ENCODE assay signal across 20 mouse cellular contexts in genomic region chr19:3839686-3840085, GRCm38 (mm10). TPM values are rescaled to one million over a fixed set of nuclear protein-coding genes. Genes with fewer than 3 reads are reported as not detected.
DNase-seq lines count a peak whose midpoint lies in the region; ATAC-seq and TF ChIP-seq lines count a peak whose summit lies in the region.
"Had no signal": no experiment of that assay in that cellular context is flagged by ENCODE, and none has a peak within 500 bp of the region (broad histone marks: within the 10 kb centered on the region; RNA-seq: fewer than 3 reads in every experiment).

No protein-coding gene starts in this region.

- H3K27ac ChIP-seq in kidney, postnatal 0 days = 0 out of 2 replicates have a peak overlapping the region, but pooled peaks have one; percentile 0
- H3K27ac ChIP-seq in midbrain, embryonic 11.5 days (ENCODE audit: low read depth, low read length) = no peak overlapping the region
- no peak overlapping the region for H3K27ac ChIP-seq in midbrain, embryonic 15.5 days
- H3K27ac ChIP-seq: embryonic facial prominence, embryonic 13.5 days; forebrain, embryonic 10.5 days; liver, embryonic 14.5 days; macrophage; midbrain, embryonic 10.5 days; neural tube, embryonic 13.5 days had no signal

- no peak for ATAC-seq in kidney, postnatal 0 days (replicated peaks; ENCODE audit: low FRiP score, low read depth)
- no peak for ATAC-seq in midbrain, embryonic 11.5 days (ENCODE audit: low FRiP score)
- no peak for ATAC-seq in midbrain, embryonic 15.5 days (replicated peaks)
- ATAC-seq: forebrain, postnatal 0 days; hindbrain, embryonic 16.5 days had no signal

- H3K4me3 ChIP-seq in kidney, postnatal 0 days (replicated peaks; ENCODE audit: low read depth, low read length) = no peak overlapping the region
- H3K4me3 ChIP-seq in midbrain, embryonic 11.5 days (ENCODE audit: low read depth, low read length) = no peak overlapping the region
- H3K4me3 ChIP-seq in midbrain, embryonic 15.5 days = no peak overlapping the region
- H3K4me3 ChIP-seq: embryonic facial prominence, embryonic 13.5 days; forebrain, embryonic 10.5 days; midbrain, embryonic 10.5 days; neural tube, embryonic 13.5 days had no signal

- intact Hi-C loops in left cerebral cortex, postnatal 36 days (cut with DNase I) = no loop called here

- 17% methylated on average over 2 of the region's 2 CpGs for WGBS in kidney, postnatal 0 days
- 83% methylated on average over 2 of the region's 2 CpGs for WGBS in midbrain, embryonic 11.5 days
- 65% methylated on average over 2 of the region's 2 CpGs for WGBS in midbrain, embryonic 15.5 days

- H3K9me3 ChIP-seq in kidney, postnatal 0 days (replicated peaks; ENCODE audit: low read length) = no peaks in the 10 kb centered on the region
- no peaks in the 10 kb centered on the region for H3K9me3 ChIP-seq in midbrain, embryonic 11.5 days (ENCODE audit: control insufficient read depth, low read length)
- no peaks in the 10 kb centered on the region for H3K9me3 ChIP-seq in midbrain, embryonic 15.5 days
- H3K9me3 ChIP-seq: embryonic facial prominence, embryonic 13.5 days; forebrain, embryonic 10.5 days; G1E; midbrain, embryonic 10.5 days; neural tube, embryonic 13.5 days had no signal

- H3K27me3 ChIP-seq in kidney, postnatal 0 days (ENCODE audit: insufficient read depth, low read length) = no peaks in the 10 kb centered on the region
- H3K27me3 ChIP-seq in midbrain, embryonic 11.5 days (ENCODE audit: control insufficient read depth, insufficient read depth, low read length) = no peaks in the 10 kb centered on the region
- H3K27me3 ChIP-seq in midbrain, embryonic 15.5 days (replicated peaks) = no peaks in the 10 kb centered on the region
- H3K27me3 ChIP-seq: embryonic facial prominence, embryonic 13.5 days; neural tube, embryonic 13.5 days had no signal

- no peak for DNase-seq in kidney, postnatal 0 days (ENCODE audit: low spot score)
- DNase-seq in kidney, postnatal 36 days = no peak
- DNase-seq in midbrain, embryonic 11.5 days (ENCODE audit: low spot score, missing footprints) = peak; percentile 76
- DNase-seq in fat pad, adult 2 months (ENCODE audit: extremely low read depth, low read depth, low spot score) = peak; percentile 55
- no peak for DNase-seq in left cerebral cortex, postnatal 36 days (ENCODE audit: low spot score in 2 of 2)
- no peak for DNase-seq in embryo, embryonic 10 days (ENCODE audit: low spot score)
- DNase-seq: cerebellum, adult 2 months; forebrain, postnatal 0 days; kidney, adult 18-20 months; kidney, postnatal 10 days; right cerebral cortex, adult 18-20 months had no signal

- H3K4me1 ChIP-seq in kidney, postnatal 0 days (replicated peaks; ENCODE audit: insufficient read depth, low read length) = no peaks in the 10 kb centered on the region
- no peaks in the 10 kb centered on the region for H3K4me1 ChIP-seq in midbrain, embryonic 11.5 days (ENCODE audit: control insufficient read depth, insufficient read depth, low read length)
- no peaks in the 10 kb centered on the region for H3K4me1 ChIP-seq in midbrain, embryonic 15.5 days
- H3K4me1 ChIP-seq: midbrain, embryonic 10.5 days; neural tube, embryonic 13.5 days had no signal

- no peak overlapping the region for H3K9ac ChIP-seq in kidney, postnatal 0 days (ENCODE audit: low read depth, low read length)
- H3K9ac ChIP-seq in midbrain, embryonic 11.5 days (ENCODE audit: low read length) = no peak overlapping the region
- no peak overlapping the region for H3K9ac ChIP-seq in midbrain, embryonic 15.5 days
- H3K9ac ChIP-seq: embryonic facial prominence, embryonic 13.5 days; forebrain, postnatal 0 days; liver, embryonic 14.5 days; neural tube, embryonic 13.5 days had no signal

- no peaks in the 10 kb centered on the region for H3K36me3 ChIP-seq in kidney, postnatal 0 days (ENCODE audit: insufficient read depth, low read length)
- no peaks in the 10 kb centered on the region for H3K36me3 ChIP-seq in midbrain, embryonic 11.5 days (ENCODE audit: control insufficient read depth, insufficient read depth, low read length)
- H3K36me3 ChIP-seq in midbrain, embryonic 15.5 days (replicated peaks) = no peaks in the 10 kb centered on the region
- H3K36me3 ChIP-seq: embryonic facial prominence, embryonic 13.5 days; forebrain, embryonic 10.5 days; G1E; midbrain, embryonic 10.5 days; neural tube, embryonic 13.5 days had no signal

- H3K4me2 ChIP-seq in kidney, postnatal 0 days (ENCODE audit: low read length) = no peak overlapping the region
- no peak overlapping the region for H3K4me2 ChIP-seq in midbrain, embryonic 11.5 days
- no peak overlapping the region for H3K4me2 ChIP-seq in midbrain, embryonic 15.5 days
- H3K4me2 ChIP-seq: embryonic facial prominence, embryonic 13.5 days; neural tube, embryonic 13.5 days had no signal

- no peak for TF ChIP-seq CTCF in kidney, postnatal 0 days (IDR thresholded peaks at IDR 0.05; ENCODE audit: low read depth)

RNA-seq across cellular contexts. Expression of gene Chka, which starts 11.9 kb away (rescaled TPM):
- polyA plus RNA-seq in kidney, postnatal 0 days (2015; fragmentation: Nextera tagmentation; extraction: Ambion mirVana) = 53.0 and 54.7 TPM in 2 replicates
- polyA plus RNA-seq in midbrain, embryonic 11.5 days (2014; fragmentation: Nextera tagmentation; extraction: Ambion mirVana) = 50.5 and 53.0 TPM in 2 replicates
- polyA plus RNA-seq in midbrain, embryonic 15.5 days (2015; fragmentation: Nextera tagmentation; extraction: Ambion mirVana) = 65.6 and 66.3 TPM in 2 replicates
- 100 to 1,000 TPM in 1 of 2 experiments, 10 to 100 TPM in 1; 66.7 to 108 TPM for total RNA-seq in left cerebral cortex, postnatal 36 days (2021)

Comparison
In these comparisons a context has a peak if more than half of its experiments do, and no peak if none do; other contexts are left out.
1. DNase-seq: peak in midbrain, embryonic 11.5 days (single experiment) and fat pad, adult 2 months (single experiment); none in kidney, postnatal 0 days (single experiment), kidney, postnatal 36 days (0 of 2), left cerebral cortex, postnatal 36 days (0 of 2) and embryo, embryonic 10 days (single experiment).